8 mouse cellular contexts compared by ENCODE assay signal in the genomic region with DNA sequence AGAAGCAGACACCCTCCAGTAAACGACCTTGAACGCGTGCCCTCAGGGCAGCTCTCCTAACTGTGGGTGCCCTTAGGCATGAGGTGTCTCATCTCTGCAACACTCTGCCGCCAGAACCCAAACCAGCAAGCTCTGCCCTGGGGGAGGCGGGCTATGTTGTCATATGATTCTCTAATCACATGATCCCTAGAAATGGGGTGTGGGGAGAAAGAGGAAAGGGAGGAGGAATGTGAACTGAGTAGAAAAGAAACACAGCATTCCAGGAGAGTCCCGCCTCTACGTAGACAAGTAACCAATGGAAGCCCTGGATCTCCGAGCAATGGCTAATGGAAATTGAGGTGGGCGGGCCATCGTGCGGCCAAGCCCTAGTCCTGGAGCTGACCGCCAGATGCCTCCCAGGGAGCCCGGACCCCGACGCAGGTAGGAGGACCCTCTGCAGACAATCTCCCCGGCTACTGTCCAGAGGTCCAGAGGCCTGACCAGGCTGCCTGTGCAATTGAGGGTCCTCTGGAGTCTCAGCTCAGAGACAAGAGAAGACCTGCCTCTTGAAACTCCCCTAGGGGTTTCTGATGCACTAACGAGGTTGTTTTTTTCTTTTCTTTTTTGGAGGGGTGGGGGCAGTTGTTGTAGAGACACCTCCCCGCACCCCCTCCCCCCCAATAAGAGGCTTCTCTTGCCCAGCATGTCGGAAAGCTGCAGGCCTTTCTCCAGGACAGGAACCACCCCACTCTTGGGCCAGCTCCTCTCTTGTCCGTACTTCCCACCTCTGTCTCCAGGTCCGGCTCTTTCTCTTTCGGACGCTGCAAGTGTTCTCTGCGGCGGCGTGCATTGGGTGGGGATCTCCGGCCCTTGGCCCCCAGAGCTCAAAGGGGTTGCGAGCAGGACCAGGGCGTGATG. TPM values are rescaled to one million over a fixed set of nuclear protein-coding genes. Genes with fewer than 3 reads are reported as not detected.
DNase-seq lines count a peak whose midpoint lies in the region; ATAC-seq lines count a peak whose summit lies in the region.

A gene (plus strand): TSS at position 195 of the 897 bp plus-strand sequence.

- DNase-seq in CD4-positive, CD25-positive, alpha-beta regulatory T cell, adult 2 months (ENCODE audit: low read depth, low spot score): peak; percentile 83
- DNase-seq in brain, embryonic 18.5 days (ENCODE audit: low read depth, low spot score): peak; percentile 92
- DNase-seq in liver: peak; percentile 88
- DNase-seq in monocyte, adult 2 months (ENCODE audit: low read depth in 1 of 2, low spot score in 2 of 2): peak; percentile 68 to 74
- DNase-seq in spleen, postnatal 14 days (ENCODE audit: low spot score in 2 of 2): peak; percentile 59 to 67

- peak within 1 kb of the TSS; percentile 64 for H3K4me2 ChIP-seq in heart, embryonic 11.5 days
- peak within 1 kb of the TSS; percentile 95 for H3K4me2 ChIP-seq in kidney, embryonic 16.5 days (replicated peaks; ENCODE audit: low read depth, low read length)

- H3K27me3 ChIP-seq in heart, embryonic 11.5 days (ENCODE audit: control insufficient read depth, insufficient read depth, low read length): no peaks in the 10 kb centered on the region
- H3K27me3 ChIP-seq in kidney, embryonic 16.5 days (ENCODE audit: insufficient read depth, low read length): no peaks in the 10 kb centered on the region

- peak within 1 kb of the TSS; percentile 65 for H3K27ac ChIP-seq in heart, embryonic 11.5 days (ENCODE audit: low read depth, low read length)
- H3K27ac ChIP-seq in kidney, embryonic 16.5 days (ENCODE audit: low read length): peak within 1 kb of the TSS; percentile 90

- H3K36me3 ChIP-seq in heart, embryonic 11.5 days (ENCODE audit: control insufficient read depth, insufficient read depth, low read length): peaks cover 4% of the 10 kb centered on the region
- H3K36me3 ChIP-seq in kidney, embryonic 16.5 days (ENCODE audit: insufficient read depth, low read length): peaks cover 13% of the 10 kb centered on the region

- H3K4me1 ChIP-seq in heart, embryonic 11.5 days (ENCODE audit: control insufficient read depth, insufficient read depth, low read length): peaks cover 20% of the 10 kb centered on the region
- peaks cover 20% of the 10 kb centered on the region for H3K4me1 ChIP-seq in kidney, embryonic 16.5 days (ENCODE audit: insufficient read depth, low read length)

- under 1% methylated on average over 29 of the region's 29 CpGs for WGBS in heart, embryonic 11.5 days (ENCODE audit: insufficient replicate concordance)
- under 1% methylated on average over 29 of the region's 29 CpGs for WGBS in kidney, embryonic 16.5 days

- no peaks in the 10 kb centered on the region for H3K9me3 ChIP-seq in heart, embryonic 11.5 days (replicated peaks; ENCODE audit: control insufficient read depth, low read length)
- no peaks in the 10 kb centered on the region for H3K9me3 ChIP-seq in kidney, embryonic 16.5 days (ENCODE audit: low read length)

- H3K9ac ChIP-seq in heart, embryonic 11.5 days (ENCODE audit: low read depth, low read length): peak within 1 kb of the TSS; percentile 75
- peak within 1 kb of the TSS; percentile 80 for H3K9ac ChIP-seq in kidney, embryonic 16.5 days (replicated peaks; ENCODE audit: low read length)

- peak; percentile 92 for ATAC-seq in erythroid progenitor cell, adult 5-6 weeks (replicated peaks; ENCODE audit: low FRiP score, poor library complexity, severe bottlenecking)
- peak; percentile 84 for ATAC-seq in heart, embryonic 11.5 days (replicated peaks; ENCODE audit: insufficient number of reproducible peaks, low FRiP score, low TSS enrichment)
- peak; percentile 96 for ATAC-seq in kidney, embryonic 16.5 days (ENCODE audit: low FRiP score, low TSS enrichment)

- peak within 1 kb of the TSS; percentile 64 for H3K4me3 ChIP-seq in heart, embryonic 11.5 days (ENCODE audit: low read depth, low read length)
- peak within 1 kb of the TSS; percentile 82 for H3K4me3 ChIP-seq in kidney, embryonic 16.5 days (ENCODE audit: low read length)

RNA-seq across cellular contexts. Expression of the gene that starts here (rescaled TPM):
- 90.1 and 125 TPM in 2 replicates for total RNA-seq in erythroid progenitor cell, adult 5-6 weeks (2015; ENCODE audit: low replicate concordance)
- total RNA-seq in erythroid progenitor cell, adult 5-6 weeks (2017; ENCODE audit: low replicate concordance): 38.5 and 49.9 TPM in 2 replicates
- polyA plus RNA-seq in heart, embryonic 11.5 days (2014; fragmentation: Nextera tagmentation; extraction: Ambion mirVana): 110 and 113 TPM in 2 replicates
- 208 and 213 TPM in 2 replicates for polyA plus RNA-seq in kidney, embryonic 16.5 days (2015; fragmentation: Nextera tagmentation; extraction: Ambion mirVana)

Comparison
In these comparisons a context has a peak if more than half of its experiments do, and no peak if none do; other contexts are left out.
1. Peak in every context shown above with its lines: DNase-seq, ATAC-seq, H3K4me3 ChIP-seq and H3K27ac ChIP-seq.